Mouse (Mus musculus) heart, embryonic 16.5 days (tissue): ENCODE measurements around the gene Foxo6. TPM values are rescaled to one million over a fixed set of nuclear protein-coding genes. Genes with fewer than 3 reads are reported as not detected.
A peak's percentile ranks its signal among the peaks of the same experiment; 100 is the strongest.

Experiments
- ATAC-seq: fragments of 200-750 bp; cut with Nextera tagmentation; replicated peaks from 2 replicates; pipeline ENCODE4 v1.8.0; 2017; ENCODE audit warnings: moderate number of reproducible peaks; ENCODE audit not compliant: insufficient read depth, low FRiP score; ENCODE audit errors: extremely low read depth
- H3K27ac ChIP-seq: fragments of 300-500 bp; sonication (generic); 2 replicates; pipeline ENCODE4 v1.5.1; 2014; ENCODE audit warnings: mild to moderate bottlenecking, low read length, control low read depth, moderate library complexity
- H3K27me3 ChIP-seq: fragments of 300-500 bp; sonication (generic); 2 replicates; pipeline ENCODE4 v1.6.1; 2014; ENCODE audit warnings: low read length, mixed read lengths; ENCODE audit not compliant: control insufficient read depth, insufficient read depth
- H3K36me3 ChIP-seq: fragments of 300-500 bp; sonication (generic); 2 replicates; pipeline ENCODE4 v1.6.1; 2014; ENCODE audit not compliant: control insufficient read depth, insufficient read depth
- H3K4me1 ChIP-seq: fragments of 300-500 bp; sonication (generic); 2 replicates; pipeline ENCODE4 v1.6.1; 2014; ENCODE audit warnings: low read length, mixed read lengths; ENCODE audit not compliant: control insufficient read depth, insufficient read depth
- H3K4me2 ChIP-seq: fragments of 300-500 bp; sonication (generic); 2 replicates; pipeline ENCODE4 v1.6.1; 2014; ENCODE audit warnings: low read depth, mild to moderate bottlenecking, control low read depth, low read length
- H3K4me3 ChIP-seq: fragments of 300-500 bp; sonication (generic); 2 replicates; pipeline ENCODE4 v1.5.1; 2014; ENCODE audit warnings: mild to moderate bottlenecking, control low read depth, low read length
- H3K9ac ChIP-seq: fragments of 300-500 bp; sonication (generic); 2 replicates; pipeline ENCODE4 v1.6.1; 2014; ENCODE audit warnings: low read length, control low read depth
- H3K9me3 ChIP-seq: fragments of 300-500 bp; sonication (generic); replicated peaks from 2 replicates; pipeline ENCODE4 v1.6.1; 2016; ENCODE audit warnings: low read length; ENCODE audit not compliant: control insufficient read depth
- WGBS: fragments of 180-500 bp; shearing (Covaris S2); extraction: QIAGEN DNeasy Blood & Tissue Kit; methylation state at CpG from one replicate; pipeline ENCODE4 v1.1.7; 2014; 5-methylcytosine and 5-hydroxymethylcytosine counted together
- polyA plus RNA-seq: library from polyadenylated mRNA; unstranded; fragments of >200 nt; fragmentation: Nextera tagmentation; extraction: Ambion mirVana; gene quantifications from 2 replicates; pipeline ENCODE4 v1.2.1, GENCODE M21; 2015

The Foxo6 gene
- polyA plus RNA-seq, 1 experiment from 2014 or later = 0.12 TPM

DNA sequence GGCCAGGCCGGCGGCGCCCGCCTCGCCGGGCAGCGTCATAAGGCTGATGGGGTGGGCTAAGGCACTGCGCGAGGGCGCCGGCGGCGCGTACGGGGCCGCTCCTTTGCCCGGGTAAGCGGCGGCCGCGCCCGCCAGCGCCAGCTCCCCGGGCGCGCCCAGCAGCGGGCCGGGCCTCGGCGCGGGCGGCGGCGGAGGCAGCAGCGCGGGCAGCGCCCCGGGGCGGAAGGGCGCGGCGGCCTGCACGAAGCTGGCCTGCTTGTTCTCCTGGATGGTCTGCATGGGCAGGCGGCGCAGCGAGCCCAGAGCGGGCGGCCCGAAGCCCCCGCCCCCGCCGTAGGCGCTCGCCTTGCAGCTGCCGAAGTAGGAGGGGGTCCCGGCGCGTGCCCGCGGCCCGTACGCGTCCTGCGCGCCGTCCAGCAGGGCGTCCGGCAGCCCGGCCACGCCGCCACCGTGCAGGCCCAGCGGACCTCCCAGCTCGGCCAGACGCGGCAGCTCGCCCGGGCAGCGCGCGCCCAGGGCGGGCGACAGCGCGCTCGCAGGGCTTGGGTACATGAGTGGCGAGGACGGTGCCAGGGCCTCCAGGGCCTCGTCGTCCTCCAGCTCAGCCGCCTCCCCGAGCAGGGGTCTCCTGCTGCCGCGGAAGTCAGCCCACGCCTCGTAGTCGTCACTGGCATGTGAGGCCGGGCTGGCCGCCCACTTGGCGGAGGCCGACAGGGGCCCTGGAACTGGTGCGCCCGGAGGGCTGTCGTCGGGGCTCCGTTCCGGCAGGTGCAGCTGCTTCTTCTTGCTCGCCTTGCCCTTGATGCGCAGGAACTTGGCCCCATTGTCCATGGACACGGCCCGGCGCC is 18.7 kb downstream of the Foxo6 start:
- WGBS = 1% methylated on average over 102 of the region's 112 CpGs
- peak; percentile 16 for ATAC-seq
- H3K27me3 ChIP-seq = peaks cover 82% of the 10 kb centered on the region
- peak overlapping the region; percentile 55 for H3K9ac ChIP-seq
- no peaks in the 10 kb centered on the region for H3K36me3 ChIP-seq
- H3K4me1 ChIP-seq = peaks cover 14% of the 10 kb centered on the region
- H3K4me3 ChIP-seq = peak overlapping the region; percentile 47
- no peaks in the 10 kb centered on the region for H3K9me3 ChIP-seq
- H3K27ac ChIP-seq = no peak overlapping the region
- H3K4me2 ChIP-seq = peak overlapping the region; percentile 69

- H3K4me2 ChIP-seq = peak overlapping the region; percentile 69
- no peak overlapping the region for H3K27ac ChIP-seq
- H3K36me3 ChIP-seq = no peaks in the 10 kb centered on the region
- H3K27me3 ChIP-seq = peaks cover 81% of the 10 kb centered on the region
- peaks cover 14% of the 10 kb centered on the region for H3K4me1 ChIP-seq
- peak overlapping the region; percentile 47 for H3K4me3 ChIP-seq
- H3K9me3 ChIP-seq = no peaks in the 10 kb centered on the region
- WGBS = 10% methylated on average over 25 of the region's 25 CpGs
- ATAC-seq = no peak
- H3K9ac ChIP-seq = peak overlapping the region; percentile 55
Measured at GRCm38 (mm10) chr4:120267683-120268082, 19.5 kb downstream of the Foxo6 start.

DNA sequence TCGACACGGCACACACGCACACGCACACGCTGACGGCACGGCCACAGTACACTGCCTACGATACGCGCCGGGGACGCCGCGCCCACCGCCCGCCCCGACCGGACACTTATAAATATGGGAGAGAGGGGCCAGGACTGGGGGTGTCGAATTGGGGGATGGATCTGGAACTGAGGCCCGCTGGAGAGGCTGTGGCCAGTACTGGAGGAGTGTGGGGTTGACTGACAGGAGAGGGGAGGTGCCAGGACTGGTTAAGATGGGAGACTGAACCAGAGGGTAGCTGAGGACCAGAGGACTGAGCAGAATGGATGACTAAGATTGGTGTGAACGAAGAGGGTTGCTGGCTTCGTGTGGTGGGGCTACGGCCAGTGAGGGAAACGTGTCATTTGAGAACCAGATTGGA is 20.0 kb downstream of the Foxo6 start:
- no peak overlapping the region for H3K4me3 ChIP-seq
- H3K27me3 ChIP-seq = peaks cover 79% of the 10 kb centered on the region
- H3K9ac ChIP-seq = no peak overlapping the region
- H3K9me3 ChIP-seq = no peaks in the 10 kb centered on the region
- peak overlapping the region; percentile 14; the same call in 1 of the 2 replicates for H3K4me2 ChIP-seq
- ATAC-seq = no peak
- 29% methylated on average over 24 of the region's 24 CpGs for WGBS
- H3K4me1 ChIP-seq = peaks cover 14% of the 10 kb centered on the region
- H3K36me3 ChIP-seq = no peaks in the 10 kb centered on the region
- H3K27ac ChIP-seq = no peak overlapping the region

DNA sequence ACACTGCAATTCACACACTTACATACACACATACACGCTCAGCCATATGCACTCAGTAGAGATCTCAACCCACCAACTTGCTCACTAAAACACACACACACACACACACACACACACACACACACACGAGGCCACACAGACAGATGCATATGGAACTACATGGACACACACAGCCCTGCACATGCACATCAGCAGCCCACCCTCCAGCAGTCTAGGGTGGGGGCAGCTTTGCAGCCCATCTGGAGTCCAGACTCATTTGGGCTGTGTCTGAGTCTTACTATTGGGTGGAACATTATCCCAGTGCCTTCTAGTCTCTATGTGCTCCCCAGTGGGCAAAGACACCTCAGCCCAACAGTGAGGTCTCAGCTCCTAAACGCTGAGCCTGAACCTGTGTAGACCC is 23.0 kb downstream of the Foxo6 start:
- WGBS = 51% methylated on average over 3 of the region's 3 CpGs
- peaks cover 80% of the 10 kb centered on the region for H3K27me3 ChIP-seq
- ATAC-seq = no peak

GRCm38 (mm10) chr4:120262726-120263125 is 24.4 kb downstream of the Foxo6 start:
- no peaks in the 10 kb centered on the region for H3K9me3 ChIP-seq
- no peak for ATAC-seq
- no peak overlapping the region for H3K4me3 ChIP-seq
- H3K9ac ChIP-seq = no peak overlapping the region
- no peaks in the 10 kb centered on the region for H3K36me3 ChIP-seq
- 46% methylated on average over 2 of the region's 2 CpGs for WGBS
- H3K27me3 ChIP-seq = peaks cover 70% of the 10 kb centered on the region
- H3K27ac ChIP-seq = no peak overlapping the region
- H3K4me2 ChIP-seq = no peak overlapping the region
- peaks cover 1% of the 10 kb centered on the region; the same call in 1 of the 2 replicates for H3K4me1 ChIP-seq

More for the DNA sequence above, 23.0 kb downstream of the Foxo6 start:
- Histone ChIP-seq H3K4me3 (no peak overlapping the region), H3K36me3 (no peaks in the 10 kb centered on the region), H3K9me3 (no peaks in the 10 kb centered on the region), H3K9ac (no peak overlapping the region), H3K4me2 (no peak overlapping the region), H3K27ac (no peak overlapping the region), H3K4me1 (peaks cover 5% of the 10 kb centered on the region)

DNA sequence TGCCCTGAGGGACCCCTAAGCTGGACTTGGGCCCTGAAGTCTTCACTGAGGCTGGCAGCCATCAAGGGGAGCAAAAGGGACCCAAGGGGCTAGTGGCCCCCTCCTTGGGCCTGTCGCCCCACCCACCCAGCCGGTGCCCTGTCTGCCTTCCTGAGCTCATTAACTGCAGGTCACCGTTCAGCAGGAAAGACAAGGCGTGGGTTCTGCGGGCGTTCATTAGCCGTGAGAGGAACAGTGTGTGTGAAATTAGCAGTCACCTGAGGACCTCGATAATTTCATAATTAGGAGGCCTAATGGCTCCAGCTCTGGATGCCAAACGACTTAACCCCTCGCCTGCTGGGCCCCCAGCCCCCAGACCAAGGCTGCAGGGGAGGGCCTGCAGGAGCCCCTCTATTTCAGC is 24.9 kb downstream of the Foxo6 start:
- no peak for ATAC-seq
- no peaks in the 10 kb centered on the region for H3K4me1 ChIP-seq
- no peak overlapping the region for H3K4me3 ChIP-seq
- 38% methylated on average over 10 of the region's 10 CpGs for WGBS
- no peaks in the 10 kb centered on the region for H3K36me3 ChIP-seq
- H3K9me3 ChIP-seq = no peaks in the 10 kb centered on the region
- no peak overlapping the region for H3K9ac ChIP-seq
- H3K4me2 ChIP-seq = no peak overlapping the region
- H3K27ac ChIP-seq = no peak overlapping the region
- H3K27me3 ChIP-seq = peaks cover 65% of the 10 kb centered on the region

- 51% methylated on average over 21 of the region's 21 CpGs for WGBS
- Histone ChIP-seq H3K27me3 (peaks cover 43% of the 10 kb centered on the region), H3K9me3 (no peaks in the 10 kb centered on the region), H3K27ac (no peak overlapping the region), H3K4me1 (no peaks in the 10 kb centered on the region), H3K36me3 (no peaks in the 10 kb centered on the region), H3K9ac (no peak overlapping the region), H3K4me3 (no peak overlapping the region), H3K4me2 (no peak overlapping the region)
- ATAC-seq = no peak
Measured at GRCm38 (mm10) chr4:120259356-120260181, 27.6 kb downstream of the Foxo6 start.

DNA sequence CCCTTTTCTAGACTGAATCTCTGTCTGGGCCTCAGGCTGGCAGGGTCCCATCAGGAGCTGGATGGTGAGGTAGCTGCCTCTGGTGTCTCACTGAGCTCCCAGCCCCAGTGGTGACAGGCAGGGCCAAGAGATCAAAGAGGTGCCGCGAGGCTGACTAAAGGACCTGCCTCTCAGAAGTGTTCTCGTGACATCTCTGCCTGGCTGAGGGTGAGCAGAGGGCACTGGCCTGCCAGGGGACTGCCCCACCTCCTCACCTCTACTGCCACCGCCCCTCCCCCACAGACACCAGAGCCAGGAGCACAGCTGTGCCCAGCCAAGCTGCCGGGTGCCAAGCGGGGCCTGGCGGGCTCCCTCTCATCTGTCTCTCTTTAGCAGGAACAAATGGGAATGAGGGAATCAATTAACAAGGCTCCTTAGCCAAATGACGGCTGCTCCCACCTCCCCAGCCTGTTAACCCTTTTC is 38.3 kb downstream of the Foxo6 start:
- Histone ChIP-seq H3K4me1 (peaks cover 38% of the 10 kb centered on the region), H3K27me3 (peaks cover 3% of the 10 kb centered on the region; the same call in 1 of the 2 replicates), H3K27ac (peak overlapping the region; percentile 87), H3K9ac (peak overlapping the region; percentile 34; the same call in 1 of the 2 replicates), H3K4me2 (peak overlapping the region; percentile 26; the same call in 1 of the 2 replicates), H3K4me3 (no peak overlapping the region), H3K9me3 (no peaks in the 10 kb centered on the region), H3K36me3 (no peaks in the 10 kb centered on the region)
- ATAC-seq = peak; percentile 85
- 15% methylated on average over 8 of the region's 8 CpGs for WGBS
